Comparison of ENCODE assay signal across 12 mouse cellular contexts in genomic region chr2:29674545-29674944, GRCm38 (mm10).
"Had no signal": no experiment of that assay in that cellular context is flagged by ENCODE, and none has a peak within 500 bp of the region (broad histone marks: within the 10 kb centered on the region; RNA-seq: fewer than 3 reads in every experiment).

No protein-coding gene starts in this region.

- H3K4me2 ChIP-seq: intestine, embryonic 15.5 days; midbrain, embryonic 13.5 days; neural tube, embryonic 15.5 days had no signal

- H3K27ac ChIP-seq: intestine, embryonic 15.5 days; kidney, postnatal 0 days; left cerebral cortex, adult 2 months; limb, embryonic 10.5 days; midbrain, embryonic 13.5 days; neural tube, embryonic 15.5 days had no signal

- H3K9me3 ChIP-seq: intestine, embryonic 15.5 days; limb, embryonic 10.5 days; midbrain, embryonic 13.5 days; neural tube, embryonic 15.5 days had no signal

- H3K4me1 ChIP-seq: limb, embryonic 10.5 days had no signal

- H3K27me3 ChIP-seq: intestine, embryonic 15.5 days; midbrain, embryonic 13.5 days; neural tube, embryonic 15.5 days had no signal

- H3K9ac ChIP-seq: intestine, embryonic 15.5 days; midbrain, embryonic 13.5 days; neural tube, embryonic 15.5 days had no signal

- H3K36me3 ChIP-seq: intestine, embryonic 15.5 days; neural tube, embryonic 15.5 days had no signal

- DNase-seq: kidney, adult 18-20 months; kidney, postnatal 4 days; lung, adult 18-20 months; right cerebral cortex, adult 18-20 months; right cerebral cortex, postnatal 25 days had no signal

- ATAC-seq: intestine, embryonic 15.5 days; midbrain, embryonic 13.5 days had no signal

- H3K4me3 ChIP-seq: intestine, embryonic 15.5 days; left cerebral cortex, adult 2 months; limb, embryonic 10.5 days; midbrain, embryonic 13.5 days; myocyte; neural tube, embryonic 15.5 days had no signal
